Mouse (Mus musculus) CD8-positive naive resting alpha-beta T cell, adult 2 months (primary cell): ENCODE results near the gene 1700001C19Rik.
"Not testable (repeated sequence)": the region's sequence is repeated elsewhere in the genome, so short reads cannot be mapped to it uniquely, and the experiment has no call there.

Source experiments
- DNase-seq, 2 experiments: peaks; one replicate each; pipeline ENCODE4 v3.0.0; 2022; ENCODE audit warnings: low read depth in 2 of 2, low spot score in 2 of 2

The 1700001C19Rik gene

DNA sequence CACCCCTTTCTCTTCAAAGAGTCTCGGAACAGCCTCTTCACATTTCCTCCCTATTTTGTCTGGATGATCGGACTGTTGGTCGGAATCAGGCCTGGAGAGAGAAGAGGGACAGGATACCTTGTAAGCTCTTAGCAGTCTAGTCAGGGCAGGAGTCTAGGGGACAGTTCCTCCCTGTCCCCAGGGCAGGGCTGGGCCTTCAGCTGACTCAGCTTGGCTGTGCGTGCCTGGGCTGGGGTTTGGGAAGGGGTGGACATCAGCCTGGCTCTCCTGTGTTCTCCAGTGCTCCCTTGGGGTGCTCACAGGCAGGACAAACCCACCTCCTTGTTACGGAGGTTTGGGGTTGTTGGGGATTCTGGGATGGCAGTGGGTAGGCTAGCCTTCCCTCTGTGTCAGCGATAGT is 1.4 kb upstream of the 1700001C19Rik start:
- no peak for DNase-seq

DNA sequence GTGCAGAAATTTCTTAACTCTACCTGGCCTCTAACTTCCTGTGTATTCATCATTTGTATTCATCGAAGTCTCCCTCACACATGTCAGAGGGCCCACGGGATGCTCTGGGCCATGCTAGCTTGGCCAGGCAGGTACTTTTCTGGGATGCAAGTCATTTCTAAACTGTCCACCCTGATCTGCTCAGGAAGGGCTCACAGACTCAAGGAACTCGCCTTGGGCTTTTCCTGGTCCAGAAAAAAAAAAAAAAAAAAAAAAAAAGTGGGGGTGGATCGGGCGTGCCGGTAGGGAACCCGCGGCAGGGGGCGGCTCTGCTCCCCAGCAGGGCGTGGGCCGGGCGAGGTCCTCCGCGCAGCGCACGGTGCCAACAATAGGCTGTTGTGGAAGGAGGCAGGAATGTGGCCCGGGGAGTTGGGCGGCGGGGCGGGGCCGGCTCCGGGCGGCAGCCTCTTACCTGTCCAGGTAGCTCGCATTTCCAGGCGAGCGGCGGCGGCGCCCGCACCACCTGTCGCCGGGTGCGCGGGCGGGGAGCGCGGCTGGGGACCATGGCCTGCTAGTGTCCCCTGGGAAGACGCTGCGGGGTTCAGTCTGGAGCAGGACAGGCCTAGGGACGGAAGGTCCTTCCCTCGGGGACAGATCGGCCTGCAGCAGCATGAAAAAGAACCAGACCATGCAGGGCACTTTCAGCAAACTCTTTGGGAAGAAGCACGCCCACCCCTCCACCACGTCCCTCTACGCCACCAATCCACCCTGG is 845 bp downstream of the 1700001C19Rik start, which contains the start of gene AI661453:
TSS of gene AI661453 (plus strand) at position 460 of the 751 bp plus-strand sequence.
- no peak for DNase-seq

GRCm38 (mm10) chr17:47430815-47431214 is 6.4 kb downstream of the 1700001C19Rik start:
- DNase-seq, result no peak

DNA sequence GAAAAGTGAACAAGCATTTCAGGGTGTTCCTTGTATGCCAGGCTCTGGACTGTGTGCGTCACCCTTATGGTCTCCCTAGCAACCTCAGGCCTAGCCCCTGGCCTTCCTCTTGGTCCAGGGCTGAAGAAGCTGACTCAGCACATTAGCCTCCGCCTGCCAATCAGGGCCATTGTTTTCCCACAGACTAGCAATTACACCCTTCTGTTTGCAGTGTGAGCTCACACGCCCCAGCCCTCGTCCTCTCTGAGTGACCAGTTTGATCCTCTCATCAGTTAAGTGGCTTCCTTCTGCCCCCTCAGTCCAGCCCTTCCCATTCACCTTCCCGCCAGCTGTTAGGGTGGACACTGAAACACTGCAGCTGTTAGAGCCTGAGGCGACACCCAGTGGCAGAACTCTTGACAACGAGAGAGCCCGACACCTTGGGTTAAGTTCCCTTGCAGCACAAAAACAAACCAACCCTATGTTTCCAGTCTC is 8.3 kb downstream of the 1700001C19Rik start:
- DNase-seq, result no peak

- no peak for DNase-seq
These were observed 9.9 kb downstream of the 1700001C19Rik start for GRCm38 (mm10) chr17:47427316-47427715.

DNA sequence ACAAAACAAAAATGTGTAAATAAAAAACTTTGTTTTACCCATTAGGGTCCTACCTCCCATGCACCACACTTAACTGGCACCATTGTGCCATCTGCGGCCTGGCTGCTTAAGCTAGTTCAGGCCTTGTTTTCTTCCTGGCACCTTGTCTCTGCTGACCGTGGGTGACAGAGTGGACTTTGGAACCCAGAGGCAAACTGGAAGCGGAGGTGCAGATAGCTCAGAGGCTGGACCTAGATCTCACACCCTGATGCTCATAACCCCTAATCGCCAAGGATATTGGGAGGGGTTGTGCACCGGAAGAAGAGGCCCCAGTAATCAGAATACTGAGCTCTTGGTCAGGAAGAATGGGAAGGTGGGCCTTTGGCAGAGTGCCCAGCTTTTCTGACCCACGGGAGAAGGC is 13.0 kb downstream of the 1700001C19Rik start:
- no peak for DNase-seq

GRCm38 (mm10) chr17:47422616-47423015 is 14.6 kb downstream of the 1700001C19Rik start:
- not testable (repeated sequence) for DNase-seq

- DNase-seq, result no peak
These were observed 15.6 kb downstream of the 1700001C19Rik start for GRCm38 (mm10) chr17:47421566-47421965.

GRCm38 (mm10) chr17:47420195-47420594 is 17.0 kb downstream of the 1700001C19Rik start:
- DNase-seq, result no peak

GRCm38 (mm10) chr17:47409897-47410861 is 27.0 kb downstream of the 1700001C19Rik start:
- DNase-seq, result peak; percentile 7 to 8

DNA sequence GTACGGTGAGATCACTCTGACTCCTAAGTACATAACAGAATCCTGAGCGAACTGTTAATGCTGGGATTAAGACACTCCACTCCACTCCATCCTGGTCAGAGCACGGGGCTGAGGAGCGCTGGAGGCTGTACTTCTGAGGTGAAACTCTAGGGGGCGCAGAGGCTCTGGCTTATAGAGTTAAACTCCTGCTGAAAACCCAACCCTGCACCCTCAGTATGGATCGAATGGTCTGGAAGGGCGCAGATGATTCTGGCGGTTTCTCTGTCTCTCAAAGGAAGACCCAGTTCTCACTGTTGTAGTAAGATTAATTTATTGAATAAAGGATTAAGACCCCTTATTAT is 28.6 kb downstream of the 1700001C19Rik start:
- peak; percentile 58 to 64 for DNase-seq

DNA sequence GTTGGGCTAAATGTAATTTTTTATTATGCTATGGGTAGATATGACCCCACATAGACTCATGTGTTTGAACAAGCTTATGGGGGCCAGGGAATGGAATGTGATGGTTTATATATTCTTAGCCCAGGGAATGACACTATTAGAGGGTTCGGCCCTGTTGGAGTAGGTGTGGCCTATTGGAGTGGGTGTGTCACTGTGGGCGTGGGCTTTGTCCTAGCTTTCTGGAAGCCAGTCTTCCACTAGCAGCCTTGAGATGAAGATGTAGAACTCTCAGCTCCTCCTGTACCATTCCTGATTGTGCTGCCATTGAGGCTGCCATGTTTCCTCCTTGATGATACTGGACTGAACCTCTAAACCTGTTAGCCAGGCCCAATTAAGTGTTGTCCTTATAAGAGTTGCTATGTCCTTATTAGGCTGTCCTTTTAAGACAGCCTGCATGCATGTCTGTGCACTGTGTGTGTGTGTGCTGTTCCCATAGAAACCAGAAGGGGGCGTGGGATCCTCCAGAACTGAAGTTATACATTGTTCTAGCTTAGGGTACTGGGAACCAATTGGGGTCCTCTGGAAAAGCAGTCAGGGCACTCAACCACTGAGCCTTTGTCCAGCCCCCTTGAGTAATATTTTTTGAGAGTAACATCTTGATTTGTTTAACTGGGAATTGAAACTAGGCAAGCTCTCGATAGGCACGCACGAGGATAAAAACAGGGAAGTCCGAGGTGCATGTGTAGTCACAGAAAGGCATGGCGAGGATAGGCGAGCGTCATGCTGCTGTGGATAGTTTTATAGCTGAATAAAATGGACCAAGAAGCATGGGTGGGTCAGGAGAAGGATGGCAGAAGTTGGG is 29.2 kb downstream of the 1700001C19Rik start:
- DNase-seq, result no peak

- DNase-seq, result no peak
These were observed 36.7 kb downstream of the 1700001C19Rik start, which contains the start of gene Guca1a for GRCm38 (mm10) chr17:47400451-47400850. TSS of gene Guca1a (minus strand) at chr17:47400584.

DNA sequence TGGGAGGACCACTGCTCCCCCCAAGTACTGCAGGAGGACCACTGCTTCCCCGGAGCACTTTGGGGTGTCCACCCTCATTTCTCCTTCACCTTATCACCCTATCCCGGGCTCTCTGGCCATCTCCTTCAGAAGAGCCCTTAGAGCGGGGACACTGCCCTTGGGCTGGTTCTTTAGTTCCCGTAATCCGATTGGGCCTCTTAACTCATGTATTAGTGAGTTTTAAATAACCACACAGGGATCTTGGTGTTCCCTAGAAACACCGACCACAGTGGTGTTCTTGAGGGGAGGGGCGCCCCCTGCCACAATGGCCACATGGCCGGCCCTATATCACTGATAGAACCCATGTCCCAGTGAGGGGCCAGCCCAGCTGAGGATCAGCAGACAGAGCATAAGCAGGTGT is 38.1 kb downstream of the 1700001C19Rik start:
- no peak for DNase-seq

DNA sequence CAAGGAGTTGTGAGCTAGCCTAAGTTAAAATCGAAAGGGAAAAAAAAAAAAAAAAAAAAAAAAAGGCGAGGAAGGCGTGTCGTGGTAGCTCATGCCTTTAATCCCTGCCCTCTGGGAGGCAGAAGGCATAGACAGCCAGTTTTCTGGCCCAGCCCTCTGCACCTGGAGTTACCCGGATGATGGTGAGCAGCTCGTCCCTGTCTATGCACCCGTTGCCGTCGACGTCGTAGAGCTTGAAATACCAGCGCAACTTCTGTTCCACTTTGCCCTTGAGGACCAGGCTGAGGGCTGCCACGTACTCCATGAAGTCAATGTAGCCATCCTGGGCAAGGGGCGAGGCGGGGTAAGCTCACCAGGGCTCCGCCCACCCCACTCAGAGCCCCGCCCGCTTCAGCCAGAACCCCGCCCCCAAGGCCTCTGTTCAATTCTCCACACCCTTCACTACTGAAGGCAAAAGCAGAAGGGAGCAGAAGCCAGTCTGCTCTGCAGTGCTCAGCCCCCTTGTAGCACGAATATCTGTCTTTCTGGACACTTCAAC is 41.7 kb downstream of the 1700001C19Rik start:
- DNase-seq, result peak; percentile 7 to 25

DNA sequence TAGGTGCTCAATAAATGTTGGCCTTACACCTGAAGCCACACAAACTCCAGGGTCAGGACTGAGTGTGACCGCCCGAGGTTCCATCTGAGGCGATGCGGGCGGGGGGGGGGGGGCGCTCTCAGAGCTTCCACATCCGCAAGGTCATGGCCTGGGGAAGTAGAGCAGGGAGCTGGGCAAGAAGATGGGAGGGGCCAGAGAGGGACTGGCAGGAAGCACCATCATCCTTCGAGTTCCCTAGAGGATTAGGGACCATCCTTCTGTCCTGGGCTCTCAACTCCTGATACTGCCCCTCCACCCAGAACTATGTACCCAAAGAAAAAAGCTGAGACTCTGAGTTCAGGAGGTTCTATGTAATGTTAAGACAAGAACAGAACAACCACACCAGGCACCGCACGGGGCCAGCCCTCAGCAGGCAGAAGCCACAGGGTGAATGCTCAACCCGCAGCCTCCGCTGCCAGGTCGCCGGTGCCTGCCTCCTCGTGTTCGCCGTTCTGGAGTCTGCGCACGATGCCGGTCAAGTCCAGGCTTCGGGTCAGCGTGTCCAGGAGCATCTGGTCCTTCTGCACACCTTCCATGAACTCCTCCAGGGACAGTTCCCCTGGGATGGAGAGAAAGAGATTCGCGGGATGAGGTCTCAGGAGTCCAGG is 42.8 kb downstream of the 1700001C19Rik start:
- peak in 1 of 2 experiments; percentile 12 for DNase-seq

DNA sequence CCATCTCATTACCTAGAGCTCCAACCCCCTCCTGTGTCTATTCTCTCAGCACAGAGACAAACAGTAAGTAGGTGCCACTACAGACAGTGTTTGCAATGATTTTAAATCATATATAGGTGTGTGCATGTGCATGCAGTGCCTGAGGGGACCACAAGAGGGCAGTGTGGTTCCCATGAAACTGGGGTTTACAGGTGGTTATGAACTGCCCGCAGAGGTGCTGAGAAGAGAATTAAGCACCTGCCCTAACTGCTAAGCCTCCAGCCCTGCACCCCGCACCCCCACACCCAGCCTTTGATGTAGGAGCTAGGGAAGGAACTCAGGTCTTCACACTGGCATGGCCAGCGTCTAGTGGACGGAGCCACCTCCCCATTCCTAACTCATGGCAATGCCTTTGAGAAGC is 50.5 kb downstream of the 1700001C19Rik start:
- DNase-seq, result peak; percentile 57

- no peak for DNase-seq
These were observed 52.0 kb downstream of the 1700001C19Rik start, which contains the start of gene Guca1b for GRCm38 (mm10) chr17:47385145-47385544. TSS of gene Guca1b (plus strand) at chr17:47385393.

DNA sequence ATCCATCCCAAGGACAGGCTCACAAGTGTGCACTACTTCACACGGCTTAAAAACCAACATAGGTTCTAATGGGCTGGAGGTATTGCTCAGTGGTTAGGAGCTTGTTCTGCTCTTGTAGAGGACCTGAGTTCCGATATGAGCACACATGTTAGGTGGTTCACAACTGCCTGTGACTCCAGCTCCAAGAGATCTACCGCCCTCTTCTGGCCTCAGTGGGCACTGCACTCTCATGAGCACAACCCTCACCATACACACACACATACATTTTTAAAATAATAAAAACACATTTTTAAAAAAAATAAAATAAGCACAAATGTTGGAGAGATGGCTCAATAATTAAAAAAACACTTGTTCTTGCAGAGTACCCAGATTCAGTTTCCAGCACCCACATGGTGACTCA is 53.1 kb downstream of the 1700001C19Rik start:
- no peak for DNase-seq

DNA sequence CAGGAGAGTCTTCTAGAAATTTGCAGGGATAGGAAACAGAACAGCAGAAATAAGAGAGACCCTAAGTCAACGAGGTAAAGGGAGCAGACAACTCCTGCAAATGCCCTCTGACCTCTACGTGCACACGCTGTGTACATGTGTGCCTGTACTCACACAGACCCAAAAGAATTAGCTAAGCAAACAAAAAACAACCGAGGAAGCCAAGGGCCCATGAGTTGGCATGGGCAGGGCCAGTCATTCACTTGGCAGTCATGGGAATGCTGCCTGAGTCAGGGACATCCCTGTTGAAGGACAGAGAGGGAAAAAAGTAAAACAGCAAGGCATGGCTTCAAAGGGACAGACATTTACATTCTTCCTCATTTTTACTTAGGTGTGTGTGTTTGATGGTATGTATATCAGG is 53.9 kb downstream of the 1700001C19Rik start:
- DNase-seq, result no peak
